Mouse (Mus musculus) right cerebral cortex, postnatal 14 days (tissue): ENCODE measurements around the gene Tyrp1.
A peak's percentile ranks its signal among the peaks of the same experiment; 100 is the strongest.

Experiments used
- DNase-seq: peaks from one replicate; pipeline ENCODE4 v3.0.0; 2022

Tyrp1 gene

DNA sequence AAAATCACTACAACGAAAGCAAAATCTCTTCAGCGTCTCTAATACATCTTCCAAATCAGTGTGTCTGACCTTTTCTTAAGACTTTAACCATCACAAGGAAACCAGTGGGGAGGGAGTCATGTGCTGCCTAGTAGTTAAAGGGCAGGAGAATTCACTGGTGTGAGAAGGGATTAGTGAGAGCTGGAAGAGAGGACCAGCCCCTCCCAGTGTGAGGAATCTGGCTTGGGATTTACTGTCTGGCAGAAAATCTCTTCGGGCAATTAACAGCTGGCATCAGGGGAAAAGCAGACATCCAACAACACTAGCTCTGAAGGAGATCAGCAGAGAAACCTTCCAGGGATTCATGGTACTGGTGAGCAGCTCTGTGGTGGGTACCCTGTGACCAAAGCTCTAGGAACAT, at the start of gene Tyrp1:
TSS of gene Tyrp1 (plus strand) at position 74 of the 400 bp plus-strand sequence.
- DNase-seq: no peak

DNA sequence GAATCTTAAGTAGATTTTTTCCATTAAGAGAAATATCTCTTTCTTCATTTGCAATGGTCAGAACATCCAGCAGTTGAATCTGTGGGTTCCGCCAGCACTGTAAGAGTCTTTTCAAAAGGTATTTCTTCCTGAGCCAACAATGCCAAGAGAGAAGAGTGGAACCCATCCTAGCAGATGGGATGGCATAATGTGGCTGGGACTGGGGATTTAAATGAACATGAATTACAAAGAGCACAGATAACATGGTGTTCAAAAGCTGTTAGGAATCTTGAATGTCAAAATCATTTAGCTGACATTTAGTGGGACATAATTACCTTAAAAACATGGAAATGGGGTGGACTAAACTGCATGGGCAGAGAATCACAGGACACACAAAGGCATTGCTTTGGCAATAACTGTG, 45.6 kb upstream of the Tyrp1 start:
- no peak for DNase-seq

DNA sequence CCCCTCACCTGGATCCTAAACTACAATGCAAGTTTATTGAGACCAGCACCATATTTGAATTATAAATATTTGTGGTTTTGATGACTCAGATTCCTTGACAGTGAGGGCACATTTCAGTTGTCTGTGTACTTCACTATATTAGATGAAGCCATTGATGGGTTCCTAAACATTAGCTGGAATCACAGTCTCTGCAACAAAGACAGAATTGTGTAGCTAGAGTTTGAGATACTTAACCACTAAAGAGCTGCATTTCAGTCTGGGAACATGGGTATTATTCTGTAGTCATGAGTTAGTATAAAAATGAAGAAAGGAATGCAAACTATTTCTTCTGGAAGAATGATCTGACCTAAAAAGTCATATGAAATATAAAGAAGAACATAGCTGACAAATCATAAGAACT, 14.4 kb upstream of the Tyrp1 start:
- no peak for DNase-seq

DNA sequence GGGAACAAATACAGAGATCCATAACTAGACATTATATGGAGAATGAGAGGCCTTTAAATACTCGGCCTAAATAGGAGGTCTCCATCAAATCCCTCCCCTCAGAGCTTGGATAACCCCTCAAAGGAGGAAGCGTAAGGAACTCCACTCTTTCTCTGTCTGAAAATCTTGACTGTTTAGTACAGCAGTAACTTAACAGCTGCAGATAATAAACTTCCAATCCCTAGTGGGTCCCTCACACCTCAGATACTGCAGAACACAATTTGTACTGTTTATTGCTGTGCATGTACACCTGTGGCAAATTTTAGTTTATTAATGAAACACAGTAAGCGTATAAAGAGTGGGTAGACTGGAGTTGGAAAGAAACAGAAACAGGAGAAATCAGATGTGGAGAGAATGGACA, 12.0 kb upstream of the Tyrp1 start:
- DNase-seq: no peak

DNA sequence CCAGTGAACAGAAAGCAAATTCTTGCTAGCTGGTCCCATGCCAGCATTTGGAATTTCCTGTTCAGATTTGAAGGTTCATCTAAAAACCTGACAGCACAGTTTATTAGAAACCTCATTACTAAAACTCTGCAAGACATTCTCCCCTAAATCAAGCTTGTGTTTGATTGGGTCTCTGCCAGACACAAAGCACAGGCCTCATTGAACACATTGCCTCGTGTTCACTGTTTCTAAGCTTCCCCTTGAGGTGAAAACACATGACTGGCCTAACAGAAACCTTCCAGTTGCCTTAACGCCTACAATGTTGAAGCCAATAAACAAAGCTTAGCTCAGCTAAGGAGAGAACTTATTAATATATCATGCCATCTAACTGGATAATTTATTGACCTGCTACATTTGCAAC, 5.7 kb upstream of the Tyrp1 start:
- no peak for DNase-seq

DNA sequence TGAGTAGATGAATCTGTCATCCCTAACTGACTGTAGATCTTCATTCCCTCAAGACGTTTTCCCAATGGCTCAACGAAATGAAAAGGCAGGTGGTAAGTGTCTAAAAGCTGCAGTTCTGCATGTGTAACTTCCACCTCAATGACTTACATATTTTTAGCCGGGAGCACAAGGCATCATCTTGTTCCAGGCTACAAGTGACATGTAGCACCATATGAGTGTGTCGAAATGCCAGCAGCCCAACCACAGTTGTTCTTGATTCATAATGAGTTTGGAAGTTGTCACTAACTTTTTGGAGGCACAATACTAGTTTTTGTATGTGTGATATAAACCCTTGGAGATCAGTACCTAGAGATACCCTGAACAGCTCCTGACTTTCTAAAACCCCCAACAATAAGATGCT, 5.4 kb downstream of the Tyrp1 start:
- DNase-seq: no peak

DNA sequence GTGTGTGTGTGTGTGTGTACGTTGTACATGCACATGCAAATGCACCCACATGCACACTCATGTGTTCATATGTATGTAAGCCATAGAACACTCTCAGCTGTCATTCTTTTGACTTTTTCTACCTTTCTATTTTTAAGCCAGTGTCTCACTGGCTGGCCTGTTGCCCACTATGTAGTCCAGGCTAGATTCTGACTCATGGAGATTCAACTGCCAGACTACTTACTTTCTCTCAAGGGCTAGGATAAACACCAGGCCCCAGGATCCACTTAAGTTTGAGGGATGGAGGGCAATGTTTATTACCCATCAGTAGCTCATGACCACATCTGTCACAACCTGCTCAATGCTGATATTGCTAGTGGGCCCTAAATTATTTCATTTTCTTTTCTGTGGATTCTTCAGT, 8.1 kb downstream of the Tyrp1 start:
- no peak for DNase-seq

DNA sequence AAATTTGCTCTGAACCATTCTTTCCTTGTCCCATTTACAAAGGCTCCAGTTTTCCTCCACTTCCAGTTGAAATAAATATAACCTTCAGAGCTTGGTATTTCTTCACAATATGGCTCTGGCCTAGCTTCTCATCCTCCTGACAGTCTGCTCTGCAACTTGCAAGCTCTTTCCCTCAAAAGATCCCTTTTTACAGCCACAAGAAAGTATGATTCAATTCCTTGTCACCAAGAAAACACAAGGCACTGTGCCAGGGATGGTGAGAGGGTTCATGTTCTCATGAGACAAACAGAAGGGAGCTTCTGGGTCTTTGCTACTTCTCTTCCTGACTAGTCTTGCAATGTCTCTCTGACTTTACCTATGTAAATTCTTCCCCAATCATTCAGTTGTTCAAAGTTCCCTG, 9.8 kb downstream of the Tyrp1 start:
- peak; percentile 19 for DNase-seq

DNA sequence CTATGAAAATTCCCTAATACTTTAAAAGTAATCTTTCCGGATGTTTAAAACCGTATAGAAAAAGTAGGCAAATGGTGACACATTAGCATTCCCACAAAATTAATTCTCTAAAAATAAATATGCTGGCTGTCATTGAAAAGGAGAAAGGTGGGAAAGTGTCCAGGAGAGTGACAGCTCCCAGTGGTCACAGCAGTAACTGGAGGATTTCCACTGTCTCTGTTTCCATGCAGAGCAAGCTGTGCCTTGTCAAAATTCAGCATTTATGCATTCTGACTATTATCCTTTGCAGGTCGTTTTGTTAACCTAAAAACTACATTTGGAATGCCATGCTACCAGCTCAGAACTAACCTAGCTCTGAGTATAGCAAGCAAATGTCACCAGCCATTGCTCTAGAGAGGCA, 12.1 kb downstream of the Tyrp1 start:
- no peak for DNase-seq

DNA sequence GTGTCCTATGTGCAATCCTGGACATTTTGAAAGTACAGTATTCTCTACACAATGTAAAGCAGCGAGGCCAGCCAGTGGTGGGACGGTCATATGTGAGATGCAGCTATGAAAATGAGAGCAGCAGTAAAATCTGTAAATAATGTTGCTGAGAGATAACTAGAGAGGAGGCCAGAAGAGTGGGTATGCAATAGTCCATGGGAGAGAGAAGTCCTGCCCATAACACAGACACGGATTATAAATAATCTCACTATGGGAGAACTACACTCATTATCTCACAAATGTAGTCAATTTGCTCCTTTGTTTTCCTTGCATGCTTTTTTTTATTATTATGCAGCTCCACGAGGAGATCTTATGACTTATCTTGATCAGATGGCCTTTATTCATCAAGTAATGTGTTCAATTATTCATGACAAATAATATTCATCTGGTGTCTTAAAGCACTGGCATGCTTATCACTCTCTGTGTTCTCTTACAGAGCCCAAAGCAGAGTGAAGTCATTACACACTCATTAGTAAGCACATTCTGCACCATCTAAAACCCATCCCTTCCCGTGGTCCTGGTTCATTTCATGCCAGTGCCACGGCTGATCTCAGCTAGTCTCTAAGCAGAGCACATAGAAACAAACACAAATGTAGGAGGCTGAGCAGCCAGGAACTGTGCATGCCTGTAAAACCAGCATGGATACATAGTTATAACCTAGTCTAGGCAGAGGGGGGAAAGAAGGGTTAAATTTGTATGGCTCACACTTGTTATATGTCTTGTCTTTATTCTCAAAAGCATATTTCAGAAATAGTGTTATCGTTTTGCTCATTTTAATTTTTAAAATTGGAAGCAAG, 18.9 kb downstream of the Tyrp1 start:
- no peak for DNase-seq

DNA sequence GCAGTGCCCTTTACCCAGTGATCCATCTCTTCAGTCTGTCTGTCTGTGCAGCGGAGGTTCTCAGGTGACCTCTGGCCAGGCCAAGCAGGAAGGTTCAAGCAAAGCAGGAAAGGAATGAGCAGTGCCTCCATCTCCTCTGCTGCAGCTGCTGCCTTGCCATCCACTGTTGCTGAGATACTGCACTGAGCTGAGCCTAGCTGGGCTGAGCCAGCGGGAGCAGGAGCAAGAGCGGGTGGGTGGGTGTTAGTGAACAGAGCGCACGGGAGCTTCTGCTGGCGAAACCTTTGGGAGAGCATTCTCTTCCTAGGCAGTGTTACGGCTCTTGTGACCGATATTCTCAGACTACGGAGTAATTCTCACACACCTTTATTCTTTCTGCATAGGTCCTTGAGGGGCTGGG, 21.6 kb downstream of the Tyrp1 start:
- peak; percentile 11 for DNase-seq

DNA sequence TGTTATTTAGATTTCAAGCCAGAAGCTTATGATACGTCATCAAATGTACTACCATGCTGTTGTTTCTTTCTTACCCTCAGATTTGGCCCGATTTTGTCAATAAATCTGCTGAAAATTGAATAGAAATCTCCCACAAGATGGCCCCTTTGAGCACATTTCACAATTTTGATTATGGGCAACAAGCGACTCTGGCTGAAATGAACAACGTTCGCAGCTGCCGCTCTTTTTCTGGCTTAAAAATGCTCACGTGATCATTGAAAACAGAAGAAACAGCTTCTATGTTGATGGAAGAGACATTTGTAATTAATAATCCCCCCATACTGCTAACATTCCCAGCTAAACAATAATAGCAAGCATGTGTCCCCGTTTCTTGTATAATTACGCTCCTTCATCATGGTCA, 29.0 kb downstream of the Tyrp1 start:
- DNase-seq: no peak

DNA sequence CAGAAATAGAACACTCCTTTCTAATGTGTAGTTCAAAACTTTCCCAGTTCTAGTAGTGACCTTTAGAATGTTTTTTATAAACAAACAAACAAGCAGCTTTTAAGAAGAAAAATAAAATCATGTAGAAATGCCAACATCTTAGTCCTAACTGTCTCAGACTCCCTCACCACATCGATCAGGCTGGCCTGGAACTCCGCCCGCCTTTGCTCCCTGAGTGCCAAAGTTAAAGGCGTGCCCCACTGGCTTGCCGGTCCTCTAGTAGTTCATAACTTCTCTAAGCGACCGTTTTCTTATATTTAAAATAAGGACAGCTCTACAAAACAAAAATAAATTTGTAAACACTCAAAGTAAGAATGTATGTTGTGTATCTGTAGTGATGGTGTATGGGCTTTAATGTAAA, 30.0 kb downstream of the Tyrp1 start:
- no peak for DNase-seq

DNA sequence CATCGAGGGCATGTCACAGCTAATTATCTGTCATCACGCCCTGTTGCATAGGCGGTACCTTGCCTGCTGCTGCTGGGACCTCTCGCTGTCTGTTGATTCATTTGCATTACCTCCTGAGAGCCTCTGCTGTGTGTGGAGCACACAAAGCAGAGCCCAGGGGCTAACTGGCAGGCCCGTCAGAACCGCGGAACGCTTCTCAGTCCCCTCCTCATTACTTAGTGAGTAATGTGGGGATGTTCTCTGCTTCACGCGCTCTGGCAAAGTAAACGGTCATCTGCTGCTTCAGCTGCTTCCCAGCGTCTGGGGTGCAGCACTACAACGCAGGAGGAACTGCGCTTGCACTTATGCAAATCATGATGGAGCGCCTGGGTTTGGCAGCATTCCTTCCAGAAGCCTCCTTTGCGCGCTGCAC, 30.6 kb downstream of the Tyrp1 start:
- DNase-seq: peak; percentile 65

DNA sequence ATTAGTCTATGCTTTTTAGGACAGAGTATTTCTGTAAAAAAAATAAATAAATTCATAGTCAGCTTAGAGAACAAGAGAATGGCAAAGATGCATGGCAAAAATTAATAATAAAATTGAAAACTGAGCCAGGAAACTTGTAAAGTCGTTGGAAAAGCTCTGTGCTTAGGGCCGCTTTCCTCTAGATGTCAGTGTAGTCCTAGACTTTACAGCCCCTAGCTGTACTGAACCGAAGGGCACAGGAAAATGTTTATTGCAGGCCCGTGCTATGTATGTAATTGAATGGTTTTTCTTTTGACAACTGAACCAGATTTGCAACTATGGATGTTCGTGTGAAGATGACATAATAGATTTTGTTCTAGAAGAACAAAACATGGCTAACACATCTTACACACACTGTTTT, 32.1 kb downstream of the Tyrp1 start:
- DNase-seq: no peak

DNA sequence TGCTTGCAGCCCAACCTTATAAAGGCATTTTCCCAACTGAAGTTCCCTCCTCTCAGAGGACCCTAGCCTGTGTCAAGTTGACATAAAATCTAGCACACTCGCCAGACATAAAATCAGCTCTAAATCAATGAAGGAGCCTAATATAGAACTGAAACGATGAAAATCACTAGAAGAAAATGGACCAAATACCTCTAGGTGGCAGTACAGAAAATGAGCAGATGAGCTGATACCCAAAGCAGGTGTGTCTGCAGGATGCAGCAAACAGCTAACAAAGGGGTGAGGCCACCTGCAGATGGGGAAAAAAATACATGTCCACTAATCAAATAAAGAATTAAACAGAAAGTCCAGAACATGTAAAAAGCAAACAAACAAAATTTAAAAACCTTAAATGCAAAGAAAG, 35.7 kb downstream of the Tyrp1 start:
- DNase-seq: no peak

DNA sequence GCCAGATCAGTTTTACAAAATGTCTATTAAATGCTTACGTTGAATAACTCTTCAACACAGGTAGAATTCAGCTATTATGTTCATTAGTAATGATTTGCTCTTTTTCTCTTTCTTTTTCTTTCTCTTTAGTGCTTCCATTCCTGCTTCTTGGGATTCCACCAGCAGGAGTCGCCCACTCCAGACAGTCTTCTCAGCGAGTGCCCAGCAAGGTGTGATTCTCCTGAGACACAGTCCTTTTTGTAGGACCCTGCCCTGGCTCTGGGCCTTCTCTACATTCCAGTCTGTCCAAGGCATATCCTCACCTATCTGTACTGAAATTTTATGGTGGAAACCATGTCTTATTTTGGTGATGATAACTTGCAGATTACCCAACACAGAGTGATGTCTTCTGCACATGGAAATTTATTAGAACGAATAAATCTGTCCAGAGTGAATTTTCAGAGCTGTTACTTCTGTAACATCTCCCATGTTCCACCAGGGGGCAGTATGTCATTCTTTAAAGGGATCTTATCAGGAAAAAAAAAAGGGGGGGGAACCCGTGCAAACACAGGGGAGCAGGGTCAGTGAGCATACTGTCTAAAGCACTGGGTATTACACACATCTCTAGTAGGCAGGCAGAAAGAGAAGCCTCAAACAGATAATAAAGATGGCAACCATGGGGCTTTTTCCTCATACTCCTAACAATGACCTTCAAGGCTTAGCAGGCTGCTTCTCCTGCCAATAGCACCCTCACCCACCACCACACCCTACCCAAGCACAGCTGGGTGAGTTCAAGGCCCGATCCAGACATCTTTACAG, 39.1 kb downstream of the Tyrp1 start:
- DNase-seq: no peak

DNA sequence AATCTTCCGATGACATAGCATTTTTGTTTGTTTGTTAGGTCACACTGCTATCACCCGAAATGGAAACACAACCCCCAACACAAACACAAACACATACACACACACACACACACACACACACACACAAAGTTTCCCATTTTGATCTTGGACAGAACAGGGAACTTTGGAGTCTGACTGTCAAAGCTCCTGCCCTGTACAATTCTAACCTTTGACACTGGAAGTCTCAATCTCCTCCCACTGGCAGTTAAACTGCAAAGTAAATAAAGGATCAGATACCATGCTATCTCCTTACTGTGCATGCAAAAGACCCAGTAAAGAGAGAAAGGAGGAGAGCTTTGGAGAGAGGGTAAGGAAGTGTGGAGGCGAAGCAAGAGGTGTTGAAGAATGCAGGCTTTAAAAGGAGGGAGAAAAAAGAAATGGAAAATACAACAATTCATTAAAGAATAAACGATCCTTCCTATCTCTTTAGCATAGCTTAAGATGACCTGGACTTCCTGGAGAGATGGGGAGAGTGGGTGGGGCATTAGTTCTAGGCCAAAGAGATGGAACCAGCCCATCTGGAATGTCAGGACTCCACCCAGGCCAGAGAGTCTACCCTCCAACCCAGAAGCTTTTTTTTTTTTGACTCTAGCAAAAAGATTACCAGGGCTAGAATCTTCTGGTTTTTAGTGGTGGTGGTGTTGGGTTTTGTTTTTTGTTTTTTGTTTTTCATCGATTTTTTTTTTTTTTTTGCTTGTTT, 40.4 kb downstream of the Tyrp1 start:
- no peak for DNase-seq

DNA sequence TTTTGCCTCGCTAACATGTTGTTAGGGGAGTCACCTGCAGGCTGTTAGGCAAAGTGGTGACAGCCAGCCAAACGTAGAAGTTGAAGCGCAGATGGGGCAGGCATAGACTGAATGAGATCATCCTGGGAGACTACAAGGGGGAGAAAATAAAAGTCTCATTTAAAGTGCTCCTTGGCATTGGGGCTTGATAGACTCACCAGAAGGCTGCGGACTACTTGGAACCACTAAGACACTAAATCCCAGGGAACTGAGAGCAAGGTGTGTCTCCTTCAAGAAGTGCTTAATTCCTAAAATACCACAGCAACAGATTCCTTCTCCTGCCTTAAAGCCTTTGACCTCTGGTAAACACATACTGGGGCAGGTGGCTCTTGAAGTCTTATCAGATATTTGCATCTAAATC, 41.1 kb downstream of the Tyrp1 start:
- no peak for DNase-seq

DNA sequence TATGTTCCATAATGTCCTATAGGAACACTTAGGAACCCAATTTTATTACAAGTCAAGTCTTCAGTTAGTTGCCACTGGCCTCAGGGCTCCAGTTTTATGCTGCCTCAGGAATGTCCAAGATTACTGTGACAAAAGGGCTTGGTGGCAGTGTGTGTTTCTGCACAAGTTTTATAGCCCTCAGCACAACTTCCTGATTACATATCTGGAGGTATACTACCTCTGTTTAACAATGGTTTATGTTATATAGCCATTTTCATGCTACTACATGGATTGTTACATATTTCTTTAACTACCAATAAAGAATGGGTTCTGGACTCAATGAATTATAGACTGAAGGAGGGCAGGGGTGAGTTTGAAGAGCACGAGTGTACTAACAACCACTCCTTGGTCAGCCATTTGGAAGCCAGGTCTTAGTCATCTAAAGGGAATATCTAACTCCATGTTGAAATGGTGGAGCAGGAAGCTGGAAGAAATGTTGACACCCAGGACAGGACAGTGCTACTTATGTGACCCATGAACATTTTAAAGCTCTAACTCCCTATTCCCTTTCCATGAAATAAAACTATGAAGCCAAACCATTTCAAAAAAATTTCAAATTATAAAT, 48.2 kb downstream of the Tyrp1 start:
- no peak for DNase-seq

DNA sequence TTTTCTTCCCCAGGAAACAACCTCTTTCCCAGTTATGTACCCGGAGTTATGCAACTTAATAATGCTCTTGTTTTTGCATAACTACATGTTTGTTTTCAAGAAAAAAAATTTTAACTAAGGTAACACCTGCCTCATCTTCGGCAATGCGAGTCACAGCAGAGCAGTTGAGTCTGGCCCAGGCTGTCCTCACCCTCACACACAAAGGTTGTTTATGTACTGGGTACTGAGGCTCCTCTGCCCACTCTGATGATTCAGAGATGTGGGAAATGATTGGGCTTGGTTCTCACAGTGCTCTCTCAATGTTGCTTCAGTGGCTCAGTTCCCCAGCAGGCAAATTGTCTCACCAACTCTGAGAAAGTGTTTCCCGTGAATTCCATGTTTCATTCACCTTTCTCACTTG, 52.7 kb downstream of the Tyrp1 start:
- no peak for DNase-seq

DNA sequence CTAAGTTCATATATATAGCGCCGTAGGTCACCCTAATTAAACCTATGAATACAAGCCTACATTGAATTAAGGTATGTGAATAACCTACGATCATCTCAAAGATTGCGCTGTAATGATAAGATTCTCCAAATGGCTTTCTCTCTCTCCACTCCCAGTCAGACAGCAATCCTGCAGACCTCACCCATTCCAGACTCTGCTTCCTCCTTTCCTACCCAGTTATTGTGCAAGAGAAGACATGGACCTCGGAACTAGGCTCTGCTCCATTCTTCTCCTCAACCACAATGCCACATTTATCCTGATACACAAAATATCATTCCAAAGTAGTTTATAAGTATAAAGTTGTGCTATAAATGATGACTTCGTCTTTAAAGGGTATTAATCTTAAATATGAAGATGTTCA, 57.1 kb downstream of the Tyrp1 start:
- DNase-seq: no peak

DNA sequence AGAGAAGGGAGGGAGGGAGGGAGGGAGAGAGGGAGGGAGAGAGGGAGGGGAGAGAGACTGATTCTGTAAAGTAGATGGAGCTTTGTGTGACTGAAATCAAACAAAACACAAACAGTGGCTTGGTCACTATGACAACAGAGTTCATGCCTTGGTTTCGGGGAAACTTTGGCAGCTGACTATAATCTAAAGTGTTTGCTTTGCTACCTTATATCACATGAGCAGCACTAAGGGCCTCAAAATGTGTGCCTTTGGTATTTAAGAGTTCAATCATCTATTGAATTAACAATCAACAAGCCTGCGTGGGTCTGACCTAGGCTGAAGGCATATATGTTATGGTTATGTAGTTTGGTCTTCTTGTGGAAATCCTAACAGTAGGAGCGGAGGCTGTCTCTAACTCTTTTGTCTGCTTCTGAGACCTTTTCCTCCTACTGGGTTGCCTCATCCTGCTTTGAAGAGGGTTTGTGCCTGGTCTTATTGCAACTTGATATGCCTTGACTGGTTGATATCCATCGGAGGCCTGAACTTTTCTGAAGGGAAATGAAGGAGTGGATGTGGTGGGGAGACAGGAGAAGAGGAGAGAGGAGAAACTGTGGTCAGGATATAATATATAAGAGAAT, 61.5 kb downstream of the Tyrp1 start:
- DNase-seq: no peak
